Mouse (Mus musculus): ENCODE results near the gene Eci3. TPM values are rescaled to one million over a fixed set of nuclear protein-coding genes. Genes with fewer than 3 reads are reported as not detected.

Eci3 gene
- polyA plus RNA-seq, 1 experiment from 2014 or later = 1.0 TPM

GRCm38 (mm10) chr13:34916520-34917167 is 47.0 kb downstream of the Eci3 start:
- Histone ChIP-seq H3K27ac (no peak overlapping the region), H3K4me2 (peak overlapping the region; percentile 57), H3K4me3 (peak overlapping the region; percentile 27), H3K36me3 (no peaks in the 10 kb centered on the region), H3K9ac (no peak overlapping the region), H3K27me3 (no peaks in the 10 kb centered on the region), H3K4me1 (peaks cover 3% of the 10 kb centered on the region; the same call in 1 of the 2 replicates), H3K9me3 (no peaks in the 10 kb centered on the region)
- ATAC-seq (ENCODE audit: borderline replicate concordance, extremely low read depth, low FRiP score, low TSS enrichment) = no peak; the same call in 1 of the 2 replicates
- 24% methylated on average over 37 of the region's 37 CpGs for WGBS

GRCm38 (mm10) chr13:34914614-34915013 is 49.0 kb downstream of the Eci3 start:
- WGBS = 77% methylated on average over 9 of the region's 9 CpGs
- Histone ChIP-seq H3K27me3 (no peaks in the 10 kb centered on the region), H3K27ac (no peak overlapping the region), H3K9ac (no peak overlapping the region), H3K4me1 (peaks cover 3% of the 10 kb centered on the region; the same call in 1 of the 2 replicates), H3K36me3 (no peaks in the 10 kb centered on the region), H3K9me3 (no peaks in the 10 kb centered on the region), H3K4me2 (no peak overlapping the region), H3K4me3 (no peak overlapping the region)
- no peak for ATAC-seq (ENCODE audit: borderline replicate concordance, extremely low read depth, low FRiP score, low TSS enrichment)

Other genes with a start within 250 kb of the Eci3 start
- gene Fam50b, start 229.0 kb downstream of the Eci3 start, polyA plus RNA-seq (2015; fragmentation: Nextera tagmentation; extraction: Ambion mirVana) = not detected in 2 replicates
- 61.7 and 66.1 TPM in 2 replicates for gene Prpf4b, start 88.5 kb downstream of the Eci3 start, polyA plus RNA-seq (2015; fragmentation: Nextera tagmentation; extraction: Ambion mirVana)
- 1.3 and 1.5 TPM in 2 replicates for gene Fam217a, start 39.5 kb downstream of the Eci3 start, polyA plus RNA-seq (2015; fragmentation: Nextera tagmentation; extraction: Ambion mirVana)
- not detected in 2 replicates for gene 4933417A18Rik, start 39.4 kb downstream of the Eci3 start, polyA plus RNA-seq (2015; fragmentation: Nextera tagmentation; extraction: Ambion mirVana)
- gene Eci2, start 63.3 kb upstream of the Eci3 start, polyA plus RNA-seq (2015; fragmentation: Nextera tagmentation; extraction: Ambion mirVana) = 137 and 144 TPM in 2 replicates